Mouse (Mus musculus) heart, embryonic 11.5 days (tissue): ENCODE data around the gene Cdc42bpa. TPM values are rescaled to one million over a fixed set of nuclear protein-coding genes. Genes with fewer than 3 reads are reported as not detected.

Source experiments
- ATAC-seq: fragments of 200-750 bp; cut with Nextera tagmentation; replicated peaks from 2 replicates; pipeline ENCODE4 v1.8.0; 2017; ENCODE audit warnings: moderate library complexity; ENCODE audit not compliant: insufficient number of reproducible peaks, low FRiP score, low TSS enrichment
- H3K27ac ChIP-seq: fragments of 300-500 bp; sonication (generic); 2 replicates; pipeline ENCODE4 v1.5.1; 2014; ENCODE audit warnings: mild to moderate bottlenecking, low read depth, low read length
- H3K27me3 ChIP-seq: fragments of 300-500 bp; sonication (generic); 2 replicates; pipeline ENCODE4 v1.6.1; 2014; ENCODE audit warnings: mild to moderate bottlenecking, low read length, mixed read lengths; ENCODE audit not compliant: control insufficient read depth, insufficient read depth
- H3K36me3 ChIP-seq: fragments of 300-500 bp; sonication (generic); 2 replicates; pipeline ENCODE4 v1.6.1; 2014; ENCODE audit warnings: mild to moderate bottlenecking, low read length, moderate library complexity, mixed read lengths; ENCODE audit not compliant: control insufficient read depth, insufficient read depth
- H3K4me1 ChIP-seq: fragments of 300-500 bp; sonication (generic); 2 replicates; pipeline ENCODE4 v1.6.1; 2014; ENCODE audit warnings: low read length; ENCODE audit not compliant: control insufficient read depth, insufficient read depth
- H3K4me2 ChIP-seq: fragments of 300-500 bp; sonication (generic); 2 replicates; pipeline ENCODE4 v1.6.1; 2014; ENCODE audit warnings: mild to moderate bottlenecking, moderate library complexity
- H3K4me3 ChIP-seq: fragments of 300-500 bp; sonication (generic); 2 replicates; pipeline ENCODE4 v1.5.1; 2014; ENCODE audit warnings: low read depth, low read length
- H3K9ac ChIP-seq: fragments of 300-500 bp; sonication (generic); 2 replicates; pipeline ENCODE4 v1.6.1; 2014; ENCODE audit warnings: mild to moderate bottlenecking, low read depth, low read length, moderate library complexity
- H3K9me3 ChIP-seq: fragments of 300-500 bp; sonication (generic); replicated peaks from 2 replicates; pipeline ENCODE4 v1.6.1; 2016; ENCODE audit warnings: low read length; ENCODE audit not compliant: control insufficient read depth
- WGBS: fragments of 180-500 bp; shearing (Covaris S2); extraction: QIAGEN DNeasy Blood & Tissue Kit; methylation state at CpG from one replicate; pipeline ENCODE4 v1.1.7; 2014; ENCODE audit not compliant: insufficient replicate concordance; 5-methylcytosine and 5-hydroxymethylcytosine counted together
- polyA plus RNA-seq: library from polyadenylated mRNA; unstranded; fragments of >200 nt; fragmentation: Nextera tagmentation; extraction: Ambion mirVana; gene quantifications from 2 replicates; pipeline ENCODE4 v1.2.1, GENCODE M21; 2014

The Cdc42bpa gene
- polyA plus RNA-seq, 1 experiment from 2014 or later, result 13.5 TPM

DNA sequence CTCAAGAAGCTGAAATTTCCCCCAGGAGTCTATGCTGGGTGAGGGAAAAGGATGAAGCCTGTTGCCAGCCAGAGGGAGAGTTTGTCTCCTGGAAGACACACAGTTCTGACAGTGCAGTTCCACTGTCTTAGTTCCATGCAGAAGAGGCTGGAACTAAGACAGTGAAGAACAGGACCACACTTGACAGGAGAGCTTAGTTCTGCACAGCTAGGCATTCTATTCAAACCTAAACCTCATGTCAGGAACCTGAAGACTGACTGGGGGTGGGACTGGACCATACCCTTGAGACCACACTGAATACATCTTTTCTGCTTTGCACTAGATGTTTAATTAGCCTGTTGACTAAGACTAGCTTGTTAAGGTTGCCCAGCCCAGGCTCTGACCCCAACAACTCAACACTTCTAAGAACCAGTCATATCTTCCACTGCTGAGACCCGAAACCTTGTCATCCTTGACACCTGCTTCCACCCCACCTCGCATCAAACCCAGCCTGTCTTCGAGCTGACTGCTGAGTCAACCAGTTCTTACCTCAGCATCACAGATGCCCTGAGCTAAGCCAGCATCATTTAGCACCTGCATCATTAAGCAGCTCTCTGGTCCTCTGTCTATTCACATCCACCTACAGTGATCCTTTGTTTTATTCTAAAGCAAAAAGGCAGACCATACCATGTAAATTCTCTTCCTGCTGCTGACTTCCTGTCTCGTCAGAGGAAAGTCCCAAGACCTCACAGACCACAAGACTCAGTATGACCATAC, 238.9 kb downstream of the Cdc42bpa start, which contains the start of gene Coq8a:
Gene Coq8a, minus strand, starts transcription at position 644 of the 756 bp plus-strand sequence.
- no peak within 1 kb of the TSS for H3K4me2 ChIP-seq

DNA sequence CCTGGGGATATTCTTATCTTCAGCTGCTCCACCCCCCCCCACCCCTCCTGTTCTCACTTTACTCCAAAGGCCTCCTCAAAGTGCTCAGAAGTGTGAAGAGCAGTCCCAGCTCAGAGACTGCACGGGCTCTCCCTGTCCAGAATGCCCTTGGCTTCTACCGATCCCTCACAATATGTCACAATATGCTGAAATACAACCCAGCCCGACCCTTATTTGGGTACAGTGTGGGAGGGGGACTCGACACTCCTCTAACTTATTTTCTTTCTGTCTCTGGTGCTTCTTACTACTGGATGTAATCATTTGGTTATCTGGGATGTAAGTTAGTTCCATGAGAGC, 239.4 kb downstream of the Cdc42bpa start:
- H3K36me3 ChIP-seq, result no peaks in the 10 kb centered on the region
- H3K9me3 ChIP-seq, result no peaks in the 10 kb centered on the region; the same call in 1 of the 2 replicates
- H3K27me3 ChIP-seq, result no peaks in the 10 kb centered on the region
- WGBS, result 50% methylated on average over 4 of the region's 4 CpGs
- H3K4me1 ChIP-seq, result peaks cover 4% of the 10 kb centered on the region; the same call in 1 of the 2 replicates
- no peak overlapping the region for H3K4me3 ChIP-seq
- no peak for ATAC-seq
- H3K9ac ChIP-seq, result no peak overlapping the region
- no peak overlapping the region for H3K4me2 ChIP-seq
- no peak overlapping the region for H3K27ac ChIP-seq

More for the DNA sequence above, 238.9 kb downstream of the Cdc42bpa start, which contains the start of gene Coq8a:
- Histone ChIP-seq H3K9me3 (no peaks in the 10 kb centered on the region), H3K9ac (no peak within 1 kb of the TSS), H3K27ac (no peak within 1 kb of the TSS), H3K36me3 (no peaks in the 10 kb centered on the region), H3K4me3 (no peak within 1 kb of the TSS), H3K27me3 (no peaks in the 10 kb centered on the region), H3K4me1 (peaks cover 5% of the 10 kb centered on the region; the same call in 1 of the 2 replicates)
- ATAC-seq, result no peak
- 52% methylated on average over 4 of the region's 4 CpGs for WGBS

DNA sequence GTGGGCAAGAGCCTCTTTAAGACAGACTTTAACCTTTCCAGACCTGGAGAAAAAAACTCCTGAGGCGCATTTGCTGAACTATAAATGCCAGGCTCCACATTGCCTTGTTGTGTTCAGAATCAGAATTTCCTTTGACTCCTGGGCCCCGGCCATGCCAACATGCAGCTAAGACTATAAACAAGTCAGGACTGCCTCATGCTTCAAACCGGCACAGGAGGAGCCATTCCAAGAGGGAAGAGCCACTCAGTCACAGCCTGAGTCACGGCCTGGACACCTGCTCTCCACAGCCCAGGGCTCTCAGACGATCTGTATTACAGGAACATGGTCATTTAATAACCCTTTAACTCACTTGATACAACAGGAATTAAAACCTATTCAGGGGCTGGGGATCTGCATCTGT, 240.4 kb downstream of the Cdc42bpa start:
- Histone ChIP-seq H3K9ac (no peak overlapping the region), H3K4me1 (no peaks in the 10 kb centered on the region), H3K4me2 (no peak overlapping the region), H3K4me3 (no peak overlapping the region), H3K9me3 (no peaks in the 10 kb centered on the region; the same call in 1 of the 2 replicates), H3K36me3 (no peaks in the 10 kb centered on the region), H3K27ac (no peak overlapping the region), H3K27me3 (no peaks in the 10 kb centered on the region)
- no peak for ATAC-seq
- 66% methylated on average over 5 of the region's 5 CpGs for WGBS

DNA sequence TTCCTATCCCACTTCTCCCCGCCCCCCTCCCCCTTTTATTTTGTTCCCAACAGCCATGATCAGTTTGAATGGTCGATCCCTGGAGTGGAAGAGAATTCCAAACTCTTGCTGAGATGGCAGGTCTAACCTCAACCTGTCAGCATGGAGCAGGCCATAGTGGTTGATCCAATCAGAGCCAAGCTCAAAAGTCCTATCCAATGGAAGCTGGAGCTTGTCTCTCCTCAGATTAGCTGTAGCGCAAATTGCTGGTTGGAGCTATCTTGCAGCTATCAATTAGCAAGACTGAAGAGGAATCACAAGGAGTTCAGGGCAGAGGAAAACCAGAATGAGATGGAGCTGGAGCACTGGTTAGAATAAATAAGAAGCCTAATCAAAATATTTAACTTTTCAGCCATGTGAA, 248.1 kb downstream of the Cdc42bpa start:
- H3K36me3 ChIP-seq, result no peaks in the 10 kb centered on the region
- ATAC-seq, result no peak
- H3K9ac ChIP-seq, result no peak overlapping the region
- no peaks in the 10 kb centered on the region for H3K4me1 ChIP-seq
- no peak overlapping the region for H3K27ac ChIP-seq
- H3K27me3 ChIP-seq, result no peaks in the 10 kb centered on the region
- H3K9me3 ChIP-seq, result no peaks in the 10 kb centered on the region; the same call in 1 of the 2 replicates
- no peak overlapping the region for H3K4me3 ChIP-seq
- no peak overlapping the region for H3K4me2 ChIP-seq
- WGBS, result 57% methylated on average over 3 of the region's 3 CpGs

DNA sequence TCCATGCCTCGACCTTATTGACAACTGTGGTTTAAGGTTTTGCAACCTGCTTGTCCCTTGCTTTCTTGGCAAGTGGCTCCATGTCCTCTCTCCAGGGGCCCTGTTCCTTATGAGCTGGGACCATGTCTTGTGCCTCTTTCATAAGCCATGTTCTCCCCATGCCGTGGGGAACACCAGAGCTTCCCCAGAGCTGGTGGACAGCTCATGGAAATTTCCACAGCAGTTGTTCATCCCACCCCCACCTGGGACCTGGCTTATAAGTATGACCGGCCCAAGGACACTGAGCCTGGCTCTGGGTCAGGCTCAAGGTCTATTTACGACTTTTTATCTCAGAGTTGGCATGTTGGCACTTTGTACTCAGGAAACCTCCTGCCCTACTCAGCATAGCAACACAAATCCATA, 249.8 kb downstream of the Cdc42bpa start:
- Histone ChIP-seq H3K36me3 (no peaks in the 10 kb centered on the region), H3K9me3 (no peaks in the 10 kb centered on the region), H3K27ac (no peak overlapping the region), H3K27me3 (no peaks in the 10 kb centered on the region), H3K4me3 (no peak overlapping the region), H3K4me1 (no peaks in the 10 kb centered on the region), H3K9ac (no peak overlapping the region), H3K4me2 (no peak overlapping the region)
- 49% methylated on average over 4 of the region's 4 CpGs for WGBS
- no peak for ATAC-seq

DNA sequence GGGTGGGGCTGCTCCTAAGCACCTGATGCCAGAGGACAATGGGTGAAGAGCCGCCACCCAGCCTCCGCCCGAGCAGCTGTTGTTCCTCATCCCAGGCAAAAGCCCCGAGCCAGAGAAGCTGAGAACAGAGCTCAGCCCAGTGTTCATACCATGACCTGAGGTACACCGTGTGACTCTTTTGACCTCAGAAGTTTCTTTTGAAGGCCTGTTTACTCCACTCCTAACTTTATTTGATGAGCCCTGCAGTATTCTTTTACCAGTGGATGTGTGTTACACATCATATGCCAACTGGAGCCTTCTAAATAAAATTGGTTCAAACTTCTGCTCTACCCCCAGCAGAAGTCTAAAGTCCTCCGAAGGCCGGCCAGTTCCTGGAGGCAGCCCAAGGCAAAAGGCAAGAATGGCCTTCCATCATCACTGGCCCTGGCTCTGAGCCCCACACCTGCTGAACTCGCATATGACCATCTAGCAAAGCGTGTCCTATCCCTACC, 250.6 kb downstream of the Cdc42bpa start:
- Histone ChIP-seq H3K27me3 (no peaks in the 10 kb centered on the region), H3K27ac (no peak overlapping the region), H3K4me2 (no peak overlapping the region), H3K9me3 (no peaks in the 10 kb centered on the region), H3K4me1 (no peaks in the 10 kb centered on the region), H3K9ac (no peak overlapping the region), H3K36me3 (no peaks in the 10 kb centered on the region), H3K4me3 (no peak overlapping the region)
- WGBS, result 82% methylated on average over 9 of the region's 9 CpGs
- ATAC-seq, result no peak

DNA sequence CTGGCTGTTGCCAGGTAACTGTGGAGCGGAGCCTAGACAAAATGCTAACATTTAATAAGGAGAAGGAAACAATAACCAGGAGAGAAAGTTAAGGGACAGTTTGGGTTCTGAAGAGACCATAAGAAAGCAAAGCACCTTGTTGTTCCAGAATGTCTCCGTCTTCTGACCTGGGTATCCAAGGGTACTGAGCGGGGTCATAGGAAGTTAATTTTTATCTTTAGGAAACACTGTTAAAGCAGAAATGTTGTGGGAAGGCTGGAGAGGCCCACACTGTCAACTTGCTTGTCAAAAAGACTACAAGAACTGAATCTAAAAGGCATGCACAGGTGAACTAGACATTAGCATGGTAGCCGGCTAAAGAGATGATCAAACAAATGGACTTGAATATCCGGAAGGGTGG, 252.6 kb downstream of the Cdc42bpa start:
- H3K9ac ChIP-seq, result no peak overlapping the region
- H3K27me3 ChIP-seq, result no peaks in the 10 kb centered on the region
- no peak overlapping the region for H3K27ac ChIP-seq
- no peak overlapping the region for H3K4me3 ChIP-seq
- no peaks in the 10 kb centered on the region for H3K36me3 ChIP-seq
- H3K4me1 ChIP-seq, result no peaks in the 10 kb centered on the region
- H3K9me3 ChIP-seq, result no peaks in the 10 kb centered on the region
- H3K4me2 ChIP-seq, result no peak overlapping the region
- 79% methylated on average over 5 of the region's 5 CpGs for WGBS
- no peak for ATAC-seq

DNA sequence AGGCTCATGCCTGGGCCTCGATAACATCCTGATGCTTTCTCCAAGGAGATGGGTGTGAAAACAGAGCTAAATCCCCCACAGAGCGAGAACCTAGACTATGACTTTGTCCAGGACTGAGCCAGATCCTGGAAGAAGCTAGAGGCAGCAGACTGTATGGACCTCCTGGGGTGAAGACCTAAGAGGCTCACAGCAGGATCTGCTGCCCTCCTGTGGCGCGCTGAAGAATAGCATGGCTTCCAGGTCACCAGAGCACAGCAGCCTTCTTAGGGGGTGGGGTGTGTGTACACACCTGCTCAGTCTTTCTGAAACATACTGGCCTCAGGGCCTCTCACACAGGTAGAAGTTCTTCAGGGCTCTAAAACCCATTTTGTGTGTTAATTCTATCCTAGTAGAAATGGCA, 254.8 kb downstream of the Cdc42bpa start:
- Histone ChIP-seq H3K27me3 (no peaks in the 10 kb centered on the region), H3K36me3 (no peaks in the 10 kb centered on the region)
- WGBS, result 14% methylated on average over 4 of the region's 4 CpGs

More for the DNA sequence above, 254.8 kb downstream of the Cdc42bpa start:
- Histone ChIP-seq H3K27ac (no peak overlapping the region), H3K4me3 (no peak overlapping the region), H3K4me2 (no peak overlapping the region), H3K9ac (no peak overlapping the region), H3K4me1 (no peaks in the 10 kb centered on the region), H3K9me3 (no peaks in the 10 kb centered on the region)
- no peak; the same call in 1 of the 2 replicates for ATAC-seq
